Mouse (Mus musculus): ENCODE data around the gene Man1c1. TPM values are rescaled to one million over a fixed set of nuclear protein-coding genes. Genes with fewer than 3 reads are reported as not detected.

Man1c1 gene
- polyA plus RNA-seq, 1 experiment from 2014 or later = 103 TPM

GRCm38 (mm10) chr4:134587636-134588197, 116.4 kb downstream of the Man1c1 start:
- H3K79me2 ChIP-seq (ENCODE audit: inconsistent target) = peaks cover 49% of the 10 kb centered on the region
- peak overlapping the region; percentile 97 for H3K27ac ChIP-seq
- H3K36me3 ChIP-seq (ENCODE audit: inconsistent target) = peaks cover 48% of the 10 kb centered on the region
- 59% methylated on average over 9 of the region's 11 CpGs for WGBS (ENCODE audit: missing documents)
- H3K4me3 ChIP-seq (ENCODE audit: inconsistent target) = no peak overlapping the region

GRCm38 (mm10) chr4:134586631-134587030, 117.5 kb downstream of the Man1c1 start:
- H3K79me2 ChIP-seq (ENCODE audit: inconsistent target) = peaks cover 38% of the 10 kb centered on the region; the same call in 1 of the 2 replicates
- H3K27ac ChIP-seq = peak overlapping the region; percentile 97
- H3K4me3 ChIP-seq (ENCODE audit: inconsistent target) = no peak overlapping the region
- H3K36me3 ChIP-seq (ENCODE audit: inconsistent target) = peaks cover 42% of the 10 kb centered on the region
- 33% methylated on average over 1 of the region's 1 CpGs for WGBS (ENCODE audit: missing documents)

GRCm38 (mm10) chr4:134586126-134586525, 118.0 kb downstream of the Man1c1 start:
- Histone ChIP-seq H3K36me3 (ENCODE audit: inconsistent target) (peaks cover 42% of the 10 kb centered on the region), H3K27ac (peak overlapping the region; percentile 97), H3K4me3 (ENCODE audit: inconsistent target) (no peak overlapping the region), H3K79me2 (ENCODE audit: inconsistent target) (peaks cover 33% of the 10 kb centered on the region; the same call in 1 of the 2 replicates)
- 30% methylated on average over 7 of the region's 7 CpGs for WGBS (ENCODE audit: missing documents)

GRCm38 (mm10) chr4:134583513-134583912, 120.6 kb downstream of the Man1c1 start:
- H3K36me3 ChIP-seq (ENCODE audit: inconsistent target) = peaks cover 50% of the 10 kb centered on the region; the same call in 1 of the 2 replicates
- H3K27ac ChIP-seq = no peak overlapping the region

GRCm38 (mm10) chr4:134581365-134581764, 122.7 kb downstream of the Man1c1 start:
- WGBS (ENCODE audit: missing documents) = 91% methylated on average over 8 of the region's 8 CpGs
- H3K79me2 ChIP-seq (ENCODE audit: inconsistent target) = peaks cover 11% of the 10 kb centered on the region; the same call in 1 of the 2 replicates
- no peak overlapping the region for H3K27ac ChIP-seq
- no peak overlapping the region for H3K4me3 ChIP-seq (ENCODE audit: inconsistent target)
- H3K36me3 ChIP-seq (ENCODE audit: inconsistent target) = peaks cover 65% of the 10 kb centered on the region

More at GRCm38 (mm10) chr4:134583513-134583912, 120.6 kb downstream of the Man1c1 start:
- Histone ChIP-seq H3K79me2 (ENCODE audit: inconsistent target) (peaks cover 26% of the 10 kb centered on the region; the same call in 1 of the 2 replicates), H3K4me3 (ENCODE audit: inconsistent target) (no peak overlapping the region)
- 56% methylated on average over 3 of the region's 3 CpGs for WGBS (ENCODE audit: missing documents)

GRCm38 (mm10) chr4:134580351-134581148, 123.5 kb downstream of the Man1c1 start:
- H3K79me2 ChIP-seq (ENCODE audit: inconsistent target) = peaks cover 8% of the 10 kb centered on the region; the same call in 1 of the 2 replicates
- WGBS (ENCODE audit: missing documents) = 90% methylated on average over 15 of the region's 15 CpGs
- H3K36me3 ChIP-seq (ENCODE audit: inconsistent target) = peaks cover 73% of the 10 kb centered on the region
- no peak overlapping the region for H3K4me3 ChIP-seq (ENCODE audit: inconsistent target)
- no peak overlapping the region for H3K27ac ChIP-seq

GRCm38 (mm10) chr4:134579620-134580019, 124.5 kb downstream of the Man1c1 start:
- 90% methylated on average over 3 of the region's 5 CpGs for WGBS (ENCODE audit: missing documents)
- peaks cover 83% of the 10 kb centered on the region for H3K36me3 ChIP-seq (ENCODE audit: inconsistent target)
- no peaks in the 10 kb centered on the region; the same call in 1 of the 2 replicates for H3K79me2 ChIP-seq (ENCODE audit: inconsistent target)
- H3K4me3 ChIP-seq (ENCODE audit: inconsistent target) = no peak overlapping the region
- no peak overlapping the region for H3K27ac ChIP-seq

GRCm38 (mm10) chr4:134579212-134579611, 124.9 kb downstream of the Man1c1 start:
- Histone ChIP-seq H3K4me3 (ENCODE audit: inconsistent target) (no peak overlapping the region), H3K36me3 (ENCODE audit: inconsistent target) (peaks cover 87% of the 10 kb centered on the region), H3K79me2 (ENCODE audit: inconsistent target) (no peaks in the 10 kb centered on the region; the same call in 1 of the 2 replicates), H3K27ac (no peak overlapping the region)
- 73% methylated on average over 9 of the region's 11 CpGs for WGBS (ENCODE audit: missing documents)

- 78% methylated on average over 5 of the region's 5 CpGs for WGBS (ENCODE audit: missing documents)
- Histone ChIP-seq H3K27ac (no peak overlapping the region), H3K79me2 (ENCODE audit: inconsistent target) (no peaks in the 10 kb centered on the region), H3K36me3 (ENCODE audit: inconsistent target) (peaks cover 86% of the 10 kb centered on the region), H3K4me3 (ENCODE audit: inconsistent target) (no peak overlapping the region)
Observed at GRCm38 (mm10) chr4:134578407-134578806, 125.7 kb downstream of the Man1c1 start.

- Histone ChIP-seq H3K79me2 (ENCODE audit: inconsistent target) (no peaks in the 10 kb centered on the region), H3K36me3 (ENCODE audit: inconsistent target) (peaks cover 90% of the 10 kb centered on the region), H3K27ac (no peak overlapping the region), H3K4me3 (ENCODE audit: inconsistent target) (no peak overlapping the region)
- 94% methylated on average over 2 of the region's 2 CpGs for WGBS (ENCODE audit: missing documents)
Observed at GRCm38 (mm10) chr4:134577281-134577680, 126.8 kb downstream of the Man1c1 start.

GRCm38 (mm10) chr4:134575486-134575885, 128.6 kb downstream of the Man1c1 start:
- no peak overlapping the region for H3K4me3 ChIP-seq (ENCODE audit: inconsistent target)
- H3K27ac ChIP-seq = no peak overlapping the region
- peaks cover 92% of the 10 kb centered on the region for H3K36me3 ChIP-seq (ENCODE audit: inconsistent target)
- WGBS (ENCODE audit: missing documents) = 94% methylated on average over 11 of the region's 11 CpGs
- no peaks in the 10 kb centered on the region for H3K79me2 ChIP-seq (ENCODE audit: inconsistent target)

- 92% methylated on average over 24 of the region's 24 CpGs for WGBS (ENCODE audit: missing documents)
- H3K36me3 ChIP-seq (ENCODE audit: inconsistent target) = peaks cover 90% of the 10 kb centered on the region
- H3K79me2 ChIP-seq (ENCODE audit: inconsistent target) = no peaks in the 10 kb centered on the region
- no peak overlapping the region for H3K4me3 ChIP-seq (ENCODE audit: inconsistent target)
- no peak overlapping the region for H3K27ac ChIP-seq
Observed at GRCm38 (mm10) chr4:134572449-134573300, 131.4 kb downstream of the Man1c1 start.

- no peaks in the 10 kb centered on the region for H3K79me2 ChIP-seq (ENCODE audit: inconsistent target)
- no peak overlapping the region for H3K27ac ChIP-seq
- no peak overlapping the region for H3K4me3 ChIP-seq (ENCODE audit: inconsistent target)
- peaks cover 91% of the 10 kb centered on the region for H3K36me3 ChIP-seq (ENCODE audit: inconsistent target)
- 97% methylated on average over 13 of the region's 14 CpGs for WGBS (ENCODE audit: missing documents)
Observed at GRCm38 (mm10) chr4:134570704-134571451, 133.2 kb downstream of the Man1c1 start.

GRCm38 (mm10) chr4:134569831-134570230, 134.3 kb downstream of the Man1c1 start:
- H3K27ac ChIP-seq = no peak overlapping the region
- peaks cover 91% of the 10 kb centered on the region for H3K36me3 ChIP-seq (ENCODE audit: inconsistent target)
- WGBS (ENCODE audit: missing documents) = 95% methylated on average over 7 of the region's 8 CpGs
- no peak overlapping the region for H3K4me3 ChIP-seq (ENCODE audit: inconsistent target)
- no peaks in the 10 kb centered on the region for H3K79me2 ChIP-seq (ENCODE audit: inconsistent target)
